Mouse (Mus musculus) CH12.LX (cell line): ENCODE data around the gene Glp2r. TPM values are rescaled to one million over a fixed set of nuclear protein-coding genes. Genes with fewer than 3 reads are reported as not detected.

Experiments used
- DNase-seq: peaks from one replicate; pipeline ENCODE4 v3.0.0-alpha.2; 2013; ENCODE audit errors: extremely low read depth
- H3K27ac ChIP-seq: 2 replicates; pipeline ENCODE4 v1.5.1; 2012; ENCODE audit warnings: low read depth, mild to moderate bottlenecking, control low read depth, moderate library complexity; ENCODE audit not compliant: insufficient read depth
- H3K27me3 ChIP-seq: replicated peaks from 2 replicates; pipeline ENCODE3; 2012; ENCODE audit warnings: inconsistent platforms
- H3K36me3 ChIP-seq, 2 experiments: replicated peaks in 1 of 2; 2 replicates each; pipeline versions ENCODE3 to v1.6.1; 2012; ENCODE audit warnings: inconsistent platforms in 1 of 2, low read length in 1 of 2, mild to moderate bottlenecking in 1 of 2, mixed read lengths in 1 of 2, moderate library complexity in 1 of 2; ENCODE audit not compliant: control insufficient read depth in 1 of 2, insufficient read depth in 1 of 2
- H3K4me1 ChIP-seq, 2 experiments: 2 replicates each; pipeline ENCODE4 v1.6.1; 2012; ENCODE audit warnings: inconsistent platforms in 1 of 2, moderate library complexity in 1 of 2; ENCODE audit not compliant: insufficient read depth in 2 of 2, control insufficient read depth in 1 of 2
- H3K4me2 ChIP-seq: 2 replicates; pipeline ENCODE4 v1.6.1; 2012; ENCODE audit warnings: low read depth, mild to moderate bottlenecking, control low read depth; ENCODE audit not compliant: poor library complexity, insufficient read depth, severe bottlenecking
- H3K4me3 ChIP-seq, 3 experiments: fragments of 150-350 bp in 1 of 3; sonication (generic) in 1 of 3; replicated peaks in 1 of 3; 2 replicates each; pipeline versions ENCODE3 to v1.5.1; 2011 to 2012; ENCODE audit warnings: low read depth in 2 of 3, low read length in 2 of 3, mild to moderate bottlenecking in 2 of 3, moderate library complexity in 2 of 3, control low read depth in 1 of 3, improper control_type of control experiment in 1 of 3, inconsistent platforms in 1 of 3, mixed read lengths in 1 of 3; ENCODE audit not compliant: poor library complexity in 1 of 3
- H3K79me2 ChIP-seq: replicated peaks from 2 replicates; pipeline ENCODE4 v1.6.1; 2012; ENCODE audit warnings: mild to moderate bottlenecking, moderate library complexity; ENCODE audit not compliant: control insufficient read depth, poor library complexity, insufficient read depth, severe bottlenecking; ENCODE audit errors: extremely low read depth
- H3K9ac ChIP-seq: 2 replicates; pipeline ENCODE4 v1.6.1; 2012; ENCODE audit warnings: low read depth, mild to moderate bottlenecking, control low read depth, moderate library complexity; ENCODE audit not compliant: insufficient read depth
- H3K9me3 ChIP-seq: replicated peaks from 2 replicates; pipeline ENCODE3; 2012; ENCODE audit warnings: low read length, inconsistent platforms, mixed read lengths
- CHD2 ChIP-seq: IDR thresholded peaks from 2 replicates; pipeline ENCODE4 v1.6.1; 2011; ENCODE audit warnings: low read length, improper control_type of control experiment
- CTCF ChIP-seq, 2 experiments: IDR thresholded peaks in 1 of 2; conservative IDR thresholded peaks in 1 of 2; 2 replicates each; pipeline ENCODE4 v1.5.1; 2011 to 2012; ENCODE audit warnings: low read depth in 2 of 2, low read length in 2 of 2, improper control_type of control experiment in 1 of 2, inconsistent platforms in 1 of 2, mild to moderate bottlenecking in 1 of 2, moderate library complexity in 1 of 2
- ELF1 ChIP-seq: IDR thresholded peaks from 2 replicates; pipeline ENCODE4 v1.6.1; 2014; ENCODE audit warnings: low read depth, mild to moderate bottlenecking, inconsistent platforms, low read length, improper control_type of control experiment
- EP300 ChIP-seq: IDR thresholded peaks from 2 replicates; pipeline ENCODE4 v1.6.1; 2011; ENCODE audit warnings: low read length, improper control_type of control experiment
- HCFC1 ChIP-seq: IDR thresholded peaks from 2 replicates; pipeline ENCODE4 v1.6.1; 2012; ENCODE audit warnings: low read depth, mild to moderate bottlenecking, inconsistent platforms, low read length, improper control_type of control experiment
- KAT2A ChIP-seq: IDR thresholded peaks from 2 replicates; pipeline ENCODE4 v1.6.1; 2012; ENCODE audit warnings: low read length, improper control_type of control experiment, inconsistent platforms; ENCODE audit not compliant: insufficient replicate concordance
- MAFK ChIP-seq: IDR thresholded peaks from 2 replicates; pipeline ENCODE4 v1.6.1; 2011; ENCODE audit warnings: low read length, improper control_type of control experiment; ENCODE audit not compliant: insufficient replicate concordance
- MAZ ChIP-seq: IDR thresholded peaks from 2 replicates; pipeline ENCODE4 v1.6.1; 2012; ENCODE audit warnings: low read depth, mild to moderate bottlenecking, inconsistent platforms, low read length, improper control_type of control experiment, moderate library complexity
- MEF2A ChIP-seq: IDR thresholded peaks from 2 replicates; pipeline ENCODE4 v1.6.1; 2014; ENCODE audit warnings: low read depth, mild to moderate bottlenecking, inconsistent platforms, low read length, improper control_type of control experiment, borderline replicate concordance
- MXI1 ChIP-seq: IDR thresholded peaks from 2 replicates; pipeline ENCODE4 v1.6.1; 2011; ENCODE audit warnings: mild to moderate bottlenecking, low read depth, low read length, improper control_type of control experiment
- NRF1 ChIP-seq: IDR thresholded peaks from 2 replicates; pipeline ENCODE4 v1.6.1; 2014; ENCODE audit warnings: low read depth, mild to moderate bottlenecking, inconsistent platforms, low read length, improper control_type of control experiment, moderate library complexity
- PAX5 ChIP-seq: IDR thresholded peaks from 2 replicates; pipeline ENCODE4 v1.6.1; 2012; ENCODE audit warnings: low read length, inconsistent platforms, mixed read lengths
- POLR2A ChIP-seq: IDR thresholded peaks from 2 replicates; pipeline ENCODE4 v1.6.1; 2011; ENCODE audit warnings: low read depth, mild to moderate bottlenecking, improper control_type of control experiment, low read length
- POLR2AphosphoS2 ChIP-seq: IDR thresholded peaks from 2 replicates; pipeline ENCODE4 v1.6.1; 2011; ENCODE audit warnings: low read depth, low read length, improper control_type of control experiment
- RAD21 ChIP-seq: IDR thresholded peaks from 2 replicates; pipeline ENCODE4 v1.6.1; 2011; ENCODE audit warnings: low read depth, mild to moderate bottlenecking, low read length, improper control_type of control experiment, moderate library complexity
- RCOR1 ChIP-seq: conservative IDR thresholded peaks from 2 replicates; pipeline ENCODE4 v1.6.1; 2012; ENCODE audit warnings: low read depth, mild to moderate bottlenecking, inconsistent platforms, low read length, improper control_type of control experiment
- SIN3A ChIP-seq: IDR thresholded peaks from 2 replicates; pipeline ENCODE4 v1.6.1; 2012; ENCODE audit warnings: low read length, improper control_type of control experiment, inconsistent platforms
- SMC3 ChIP-seq: IDR thresholded peaks from 2 replicates; pipeline ENCODE4 v1.6.1; 2011; ENCODE audit warnings: low read depth, low read length, improper control_type of control experiment
- TBP ChIP-seq: conservative IDR thresholded peaks from 2 replicates; pipeline ENCODE4 v1.6.1; 2011; ENCODE audit warnings: low read depth, low read length, improper control_type of control experiment
- USF2 ChIP-seq: conservative IDR thresholded peaks from 2 replicates; pipeline ENCODE4 v1.6.1; 2011; ENCODE audit warnings: low read depth, low read length, improper control_type of control experiment
- ZMIZ1 ChIP-seq: IDR thresholded peaks from 2 replicates; pipeline ENCODE4 v1.6.1; 2012; ENCODE audit warnings: low read depth, mild to moderate bottlenecking, inconsistent platforms, low read length, improper control_type of control experiment
- ZNF384 ChIP-seq: IDR thresholded peaks from 2 replicates; pipeline ENCODE4 v1.6.1; 2012; ENCODE audit warnings: low read depth, low read length, improper control_type of control experiment, inconsistent platforms
- dilution Hi-C: fragments of 300-500 bp; cut with MboI; formaldehyde crosslinking; loops from 2 replicates; pipeline ENCODE4 v1.14.3; 2020; ENCODE audit warnings: low sequenced_read_pairs; ENCODE audit not compliant: extremely low pct_unique_long_range_greater_than_20kb, extremely low pct_ligation_motif_present
- in situ Hi-C: fragments of 300-500 bp; cut with MboI; formaldehyde crosslinking; loops from 3 replicates; pipeline ENCODE4 v1.14.3; 2019; ENCODE audit warnings: low sequenced_read_pairs, low pct_ligation_motif_present, low pct_unique_long_range_greater_than_20kb, mixed read lengths
- polyA plus RNA-seq: library from polyadenylated mRNA; unstranded; fragments of >175 nt; gene quantifications from 2 replicates; pipeline ENCODE4 v1.2.1, GENCODE M21; 2012; ENCODE audit warnings: low read depth; ENCODE audit not compliant: insufficient read length
- total RNA-seq, 2 experiments: library from RNA; depleted of rRNA; stranded (reverse); fragments of 300-350 nt in 1 of 2; fragments of >200 nt in 1 of 2; gene quantifications; 2 replicates each; pipeline ENCODE4 v1.2.3; 2012 to 2014

Gene Glp2r
- total and polyA plus RNA-seq, 3 experiments, result 0.04 to 0.09 (median 0.07) TPM

DNA sequence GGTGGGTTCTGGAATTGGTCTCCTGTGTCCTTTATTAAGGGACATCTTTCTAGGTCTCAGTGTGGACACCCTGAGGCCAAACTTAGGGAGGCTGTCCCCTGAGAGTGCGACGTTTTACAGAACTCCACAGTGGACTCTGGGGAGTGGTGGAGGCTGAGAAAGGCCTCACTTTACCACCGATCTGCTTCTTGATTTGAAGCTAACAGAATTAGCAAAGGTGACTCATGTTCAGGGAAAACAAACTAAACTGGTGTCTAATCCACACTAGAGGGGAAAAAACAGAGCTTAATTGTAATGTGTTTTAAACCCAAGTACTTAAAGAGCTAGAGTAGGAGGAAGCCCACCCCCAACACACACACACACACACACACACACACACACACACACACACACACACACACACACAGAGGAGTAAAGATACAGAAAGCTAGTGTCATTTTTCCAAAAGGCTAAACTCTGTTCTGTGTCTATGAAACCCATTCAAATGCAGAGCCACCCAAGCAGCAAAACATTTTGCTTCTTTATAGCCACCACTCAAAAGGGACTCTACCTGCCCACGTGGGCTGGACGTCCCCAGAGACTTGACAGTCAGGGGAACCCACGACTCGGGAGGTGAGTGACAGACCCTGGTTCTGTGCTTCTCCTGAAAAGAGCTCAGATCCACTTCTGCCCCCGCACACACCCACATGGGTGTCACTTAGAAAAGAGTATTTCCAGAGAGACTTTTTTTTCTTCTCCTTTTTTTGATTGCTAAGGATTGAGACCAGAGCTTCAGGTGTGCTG, 47.5 kb downstream of the Glp2r start (continued):
- TF ChIP-seq ZMIZ1 (no peak), NRF1 (no peak), CHD2 (no peak), HCFC1 (0 out of 2 replicates have a peak, but pooled peaks have one; percentile 20), TBP (no peak), SMC3 (no peak), RAD21 (no peak), ELF1 (0 out of 2 replicates have a peak, but pooled peaks have one; percentile 7), CTCF (conservative IDR thresholded peaks at IDR 0.05 in 1 of 2, IDR thresholded peaks at IDR 0.05 in 1 of 2; ENCODE audit: low read depth in 2 of 2, low read length in 2 of 2) (no peak), RCOR1 (peak; percentile 23; the same call in 1 of the 2 replicates), USF2 (peak; percentile 67), KAT2A (0 out of 2 replicates have a peak, but pooled peaks have one; percentile 20), MXI1 (peak; percentile 46; the same call in 1 of the 2 replicates), POLR2AphosphoS2 (no peak), MAFK (no peak), EP300 (peak; percentile 78), MEF2A (peak; percentile 82), MAZ (peak; percentile 84), PAX5 (no peak), SIN3A (no peak)

- in situ Hi-C loops (no loop called here), dilution Hi-C loops (no loop called here)
- H3K79me2 ChIP-seq, result no peaks in the 10 kb centered on the region
- no peaks in the 10 kb centered on the region for H3K36me3 ChIP-seq
- no peak for TF ChIP-seq POLR2A
- TF ChIP-seq ZNF384, result no peak
- no peak overlapping the region for H3K4me3 ChIP-seq
- no peak for DNase-seq
- peaks cover 23 to 62% of the 10 kb centered on the region in 2 experiments for H3K4me1 ChIP-seq
- H3K27ac ChIP-seq, result no peak overlapping the region
- H3K4me2 ChIP-seq, result peak overlapping the region; percentile 23; the same call in 1 of the 2 replicates
- no peaks in the 10 kb centered on the region for H3K27me3 ChIP-seq
- H3K9me3 ChIP-seq, result peaks cover 2% of the 10 kb centered on the region
- H3K9ac ChIP-seq, result no peak overlapping the region
Observed at GRCm38 (mm10) chr11:67722399-67723156, 48.4 kb downstream of the Glp2r start.
